Mouse (Mus musculus) gastrocnemius, postnatal 10 days (tissue): Measurements from ENCODE around the gene Mthfr. TPM values are rescaled to one million over a fixed set of nuclear protein-coding genes. Genes with fewer than 3 reads are reported as not detected.

ENCODE experiments used
- DNase-seq: peaks from one replicate; pipeline ENCODE4 v3.0.0; 2021; ENCODE audit warnings: mixed read lengths
- total RNA-seq, 2 experiments: library from RNA; stranded (reverse); gene quantifications; 2 replicates each; pipeline ENCODE4 v1.2.3; 2021

The Mthfr gene
- total RNA-seq, 2 experiments from 2014 or later = 20.0 to 23.4 TPM

DNA sequence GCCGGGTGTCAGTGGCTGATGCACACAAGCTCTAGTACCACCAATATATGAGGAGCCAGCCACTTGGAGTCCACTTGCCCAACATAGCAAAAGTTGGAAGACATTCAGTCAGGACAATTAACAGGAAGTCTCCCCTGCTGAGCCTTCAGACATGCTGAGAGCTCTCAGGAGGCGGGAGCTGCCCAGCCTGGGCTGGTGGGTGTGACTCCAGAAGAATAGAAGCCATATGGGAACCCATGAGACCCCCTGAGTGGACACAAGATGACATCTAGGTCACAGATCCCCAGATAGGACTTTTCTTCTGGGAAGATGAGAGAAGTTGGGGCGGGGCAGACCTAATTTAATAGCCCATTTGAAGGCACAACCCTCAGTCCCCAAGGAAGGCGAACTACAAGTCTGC lies 50.3 kb downstream of the Mthfr start:
- no peak for DNase-seq

DNA sequence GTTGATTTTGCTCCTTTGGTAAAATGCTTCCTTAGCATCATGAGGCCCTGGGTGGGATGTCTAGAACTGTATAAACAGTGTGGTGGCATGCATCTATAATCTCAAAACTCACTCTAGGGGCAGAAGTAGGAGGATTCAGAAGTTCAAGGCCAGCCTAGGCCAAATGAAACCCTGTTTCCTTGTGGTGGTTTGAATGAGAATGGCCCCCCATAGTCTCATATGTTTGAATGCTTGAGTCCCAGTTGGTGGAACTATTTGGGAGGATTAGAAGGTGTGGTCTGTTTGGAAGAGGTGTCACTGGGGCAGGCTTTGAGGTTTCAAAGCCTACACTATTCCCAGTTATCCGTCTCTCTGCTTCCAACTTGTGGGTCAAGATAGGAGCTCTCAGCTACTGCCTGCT lies 52.3 kb downstream of the Mthfr start:
- no peak for DNase-seq

DNA sequence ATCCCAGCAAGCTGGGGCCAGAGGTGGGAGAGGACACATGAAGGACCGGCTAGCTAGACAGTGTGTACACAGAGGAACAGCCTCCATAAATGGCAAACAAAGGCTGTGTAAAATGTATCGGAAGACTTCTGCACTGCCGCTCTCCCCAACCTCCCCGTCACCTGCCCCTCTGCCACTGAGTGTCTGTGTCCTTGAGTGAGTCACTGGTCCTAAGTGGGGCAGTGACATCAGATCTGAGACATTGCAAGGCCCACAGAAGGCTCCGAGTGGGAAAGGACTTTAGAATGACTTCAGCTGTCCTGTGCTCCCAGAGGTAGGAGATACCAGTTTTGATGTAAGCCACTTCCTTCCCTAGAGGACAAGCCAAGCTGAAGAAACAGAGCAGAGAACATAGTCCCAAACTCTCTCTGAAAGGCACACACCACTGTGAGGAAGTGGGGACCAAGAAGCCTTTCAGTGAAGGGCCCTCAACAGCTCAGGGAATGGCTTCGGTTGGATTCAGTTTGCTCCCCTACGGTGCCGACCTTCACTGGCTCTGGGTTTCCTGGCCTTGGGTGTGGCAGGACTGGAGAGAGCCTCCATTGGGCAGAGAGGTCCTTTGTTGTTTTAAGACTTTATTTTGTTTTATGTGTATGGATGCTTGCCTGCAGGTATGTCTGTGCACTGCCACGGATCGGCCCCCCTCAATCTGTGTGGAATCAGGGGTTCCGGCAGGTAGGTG lies 53.8 kb downstream of the Mthfr start:
- DNase-seq = no peak

GRCm38 (mm10) chr4:148094161-148094560 lies 55.3 kb downstream of the Mthfr start:
- DNase-seq = no peak

DNA sequence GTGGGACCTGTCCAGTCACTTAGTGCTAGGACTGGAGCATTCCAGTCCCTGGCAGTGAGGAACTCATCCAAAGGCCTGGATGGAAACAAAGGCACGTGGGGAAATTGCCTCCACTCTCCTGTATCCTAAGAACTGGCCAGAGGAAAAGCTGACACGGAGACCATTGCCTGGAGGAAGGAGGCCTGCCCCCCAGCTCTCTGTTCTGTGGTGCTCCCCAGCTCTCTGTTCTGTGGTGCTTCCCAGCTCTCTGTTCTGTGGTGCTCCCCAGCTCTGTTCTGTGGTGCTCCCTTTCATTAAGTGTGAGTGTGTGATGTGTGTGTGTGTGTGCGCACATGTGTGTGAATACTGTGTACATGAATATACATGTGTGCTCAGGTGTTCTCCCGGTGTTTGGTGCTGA lies 56.2 kb downstream of the Mthfr start:
- no peak for DNase-seq

GRCm38 (mm10) chr4:148097936-148098335 lies 59.1 kb downstream of the Mthfr start:
- no peak for DNase-seq

DNA sequence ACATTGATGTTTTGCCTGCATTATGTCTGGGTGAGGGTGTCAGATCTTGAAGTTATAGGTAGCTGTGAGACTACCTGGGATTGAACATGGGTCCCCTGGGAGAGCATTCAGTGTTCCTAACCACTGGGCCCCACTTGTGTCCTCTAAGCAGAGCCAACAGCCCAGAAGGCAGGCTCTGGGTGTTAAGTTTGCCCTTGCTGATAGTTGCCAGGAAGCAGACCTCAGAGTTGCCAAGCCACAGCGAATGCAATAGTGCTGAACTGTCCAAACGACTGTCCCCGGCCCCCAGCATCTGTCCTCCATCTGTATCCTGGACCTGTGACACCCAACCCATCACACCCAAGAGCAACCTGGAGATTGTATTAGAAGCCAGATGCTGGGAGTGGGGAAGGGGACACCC lies 59.8 kb downstream of the Mthfr start:
- DNase-seq = no peak

DNA sequence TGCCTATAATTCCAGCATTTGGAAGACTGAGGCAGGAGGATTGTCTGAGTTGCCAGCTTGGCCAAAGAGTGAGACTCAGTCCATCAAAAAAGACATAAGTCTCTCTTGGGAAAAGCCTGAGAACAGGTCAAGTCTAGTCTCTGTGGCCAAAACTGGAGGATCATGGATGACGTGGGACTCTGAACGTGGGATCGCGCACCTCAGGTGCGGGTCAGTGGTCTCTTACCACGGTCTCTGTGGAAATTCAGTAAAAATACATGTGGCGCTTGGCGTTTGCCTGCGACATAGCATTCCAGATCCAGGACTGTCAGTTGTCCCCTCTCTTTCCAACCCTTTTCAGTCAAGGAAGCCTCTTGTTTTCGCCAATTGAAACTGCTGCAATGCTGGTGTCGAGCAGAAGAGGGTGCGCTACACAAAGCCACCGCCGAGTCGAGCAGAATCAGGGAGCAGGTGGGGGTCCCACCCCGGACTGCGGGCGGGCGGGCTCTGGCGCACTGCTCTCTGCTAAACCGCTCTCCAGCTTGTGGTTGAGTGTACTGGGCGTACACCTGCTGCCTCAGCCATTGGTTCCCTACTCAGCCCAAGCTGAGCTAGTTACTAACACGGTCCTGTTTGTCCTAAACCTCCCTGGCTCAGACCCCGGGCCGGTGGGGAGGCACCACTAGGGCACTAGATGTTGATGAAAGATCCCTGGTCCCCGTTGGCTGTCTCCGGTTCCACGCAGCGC lies 63.1 kb downstream of the Mthfr start:
- peak; percentile 57 for DNase-seq

DNA sequence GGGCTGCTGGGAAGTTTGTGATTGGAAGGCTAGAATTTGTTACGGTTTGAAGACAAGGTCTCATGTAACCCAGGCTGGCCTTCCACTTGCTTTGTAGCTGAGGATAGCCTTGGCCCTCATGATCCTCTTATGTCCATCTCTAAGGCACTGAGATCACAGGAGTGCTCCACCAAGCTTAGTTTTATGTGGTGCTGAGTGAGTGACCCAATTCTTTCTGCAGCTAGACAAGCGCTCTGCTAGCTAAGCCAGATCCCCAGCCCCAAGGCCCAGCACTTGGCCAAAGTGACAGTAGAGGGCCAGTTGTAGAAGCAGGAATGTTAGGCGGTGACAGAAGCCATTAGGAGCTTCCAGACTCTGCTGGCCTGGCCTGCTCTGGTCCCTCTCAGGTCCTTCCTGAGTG lies 65.3 kb downstream of the Mthfr start:
- DNase-seq = no peak

DNA sequence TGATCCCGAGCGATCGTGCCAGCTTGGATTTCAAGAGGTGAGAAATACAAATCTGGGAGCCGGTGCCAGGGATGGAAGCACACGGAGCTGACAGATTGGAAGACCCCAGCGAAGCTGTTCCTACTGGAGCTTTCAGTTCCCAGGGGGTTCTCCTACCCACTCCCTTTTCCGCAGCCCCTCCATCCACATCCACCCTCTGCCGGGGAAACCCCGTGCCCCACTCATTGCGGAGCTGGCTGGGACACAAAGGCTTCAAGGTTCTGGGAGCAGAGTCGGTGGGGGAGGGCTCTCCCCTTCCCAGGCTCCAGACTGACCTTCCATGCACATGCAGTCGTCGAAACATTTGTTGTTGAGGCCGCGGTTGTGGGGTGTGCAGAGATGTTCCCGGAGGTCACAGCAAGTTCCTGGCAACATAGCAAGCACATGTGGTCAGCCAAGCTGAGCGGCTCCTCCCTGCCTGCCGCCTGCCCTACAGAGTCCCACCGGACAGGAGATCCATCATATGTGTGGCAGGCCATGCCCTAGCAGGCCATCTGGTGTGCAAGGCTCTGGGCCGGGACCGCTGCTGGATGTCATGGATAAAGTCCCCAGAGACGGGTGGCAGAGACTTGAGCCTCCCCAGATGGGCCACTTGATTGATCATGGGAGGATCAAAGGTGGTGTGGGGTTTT lies 68.9 kb downstream of the Mthfr start:
- no peak for DNase-seq

DNA sequence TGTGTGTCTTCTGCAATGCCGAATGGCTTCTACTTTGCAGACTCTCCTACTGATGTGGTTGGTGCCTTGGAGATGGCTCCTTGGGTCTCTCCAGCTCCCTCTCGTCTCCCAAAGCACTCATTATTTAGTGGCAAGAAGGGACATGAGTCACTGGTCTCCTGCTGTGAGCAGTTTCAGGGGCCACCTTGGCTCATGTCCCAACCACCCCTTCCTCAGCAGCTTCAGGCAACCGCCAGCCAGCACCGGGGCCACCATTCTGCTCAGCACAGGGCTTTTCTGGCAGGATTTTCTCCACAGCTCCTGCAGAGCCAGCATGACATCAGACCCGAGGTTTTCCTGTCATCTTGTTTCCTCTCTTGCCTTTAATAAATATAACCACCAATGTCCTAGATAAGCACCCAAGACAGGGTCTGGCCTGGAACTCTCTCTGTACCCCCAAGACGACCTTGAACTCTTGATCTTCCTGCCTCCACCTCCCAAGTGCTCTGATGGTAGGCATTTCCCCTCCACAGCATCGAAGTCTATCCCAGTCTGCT lies 69.8 kb downstream of the Mthfr start:
- DNase-seq = no peak

Other genes starting within 250 kb of the Mthfr start
- 1 to 10 TPM; 1.5 to 2.3 TPM for gene Zfp984, start 229.3 kb upstream of the Mthfr start, total RNA-seq
- 1 to 10 TPM; 7.2 to 8.5 TPM for gene Zfp933, start 190.7 kb upstream of the Mthfr start, total RNA-seq
- gene Miip, start 170.3 kb upstream of the Mthfr start, total RNA-seq = 1 to 10 TPM; 6.2 to 9.2 TPM
- 1 to 10 TPM; 3.2 to 4.6 TPM for gene Fv1, start 170.1 kb upstream of the Mthfr start, total RNA-seq
- gene Mfn2, start 134.4 kb upstream of the Mthfr start, total RNA-seq = 100 to 1,000 TPM; 254 to 282 TPM
- gene Plod1, start 102.3 kb upstream of the Mthfr start, total RNA-seq = 10 to 100 TPM; 50.6 to 55.3 TPM
- 10 to 100 TPM; 25.7 to 28.2 TPM for gene 2510039O18Rik, start 98.2 kb upstream of the Mthfr start, total RNA-seq
- not detected for gene Nppb, start 53.3 kb upstream of the Mthfr start, total RNA-seq
- gene Nppa, start 38.4 kb upstream of the Mthfr start, total RNA-seq = not detected
- 1 to 10 TPM; 7.1 to 8.5 TPM for gene Clcn6, start 256 bp upstream of the Mthfr start, total RNA-seq
- 10 to 100 TPM; 14.9 to 15.5 TPM for gene Agtrap, start 49.0 kb downstream of the Mthfr start, total RNA-seq
- gene Mad2l2, start 91.3 kb downstream of the Mthfr start, total RNA-seq = 10 to 100 TPM; 11.9 to 14.3 TPM
- gene Draxin, start 91.6 kb downstream of the Mthfr start, total RNA-seq = under 1 TPM; 0.16 to 0.23 TPM
- 10 to 100 TPM; 21.3 to 22.8 TPM for gene Fbxo6, start 113.1 kb downstream of the Mthfr start, total RNA-seq
- gene Fbxo44, start 121.4 kb downstream of the Mthfr start, total RNA-seq = 1 to 10 TPM in 1 of 2 experiments, under 1 TPM in 1; 0.75 to 1.6 TPM
- gene Fbxo2, start 121.5 kb downstream of the Mthfr start, total RNA-seq = under 1 TPM in 1 of 2 experiments, not detected in 1; 0.31 TPM
- gene Disp3, start 248.9 kb downstream of the Mthfr start, total RNA-seq = under 1 TPM; 0.07 to 0.29 TPM